Mouse (Mus musculus) kidney, postnatal 10 days (tissue): ENCODE measurements at regions not wholly inside any gene's neighbourhood (a gene's known extent, or its start where the extent isn't known, plus 50 kb on each side); places are given as distances from the start of the nearest gene placed in this dataset.

Source experiments
- DNase-seq: peaks from one replicate; pipeline ENCODE4 v3.0.0; 2021; ENCODE audit warnings: mixed read lengths

- no peak for DNase-seq
These were observed 61.0 kb upstream of the Ptpn3 start for GRCm38 (mm10) chr4:57362652-57363051.

DNA sequence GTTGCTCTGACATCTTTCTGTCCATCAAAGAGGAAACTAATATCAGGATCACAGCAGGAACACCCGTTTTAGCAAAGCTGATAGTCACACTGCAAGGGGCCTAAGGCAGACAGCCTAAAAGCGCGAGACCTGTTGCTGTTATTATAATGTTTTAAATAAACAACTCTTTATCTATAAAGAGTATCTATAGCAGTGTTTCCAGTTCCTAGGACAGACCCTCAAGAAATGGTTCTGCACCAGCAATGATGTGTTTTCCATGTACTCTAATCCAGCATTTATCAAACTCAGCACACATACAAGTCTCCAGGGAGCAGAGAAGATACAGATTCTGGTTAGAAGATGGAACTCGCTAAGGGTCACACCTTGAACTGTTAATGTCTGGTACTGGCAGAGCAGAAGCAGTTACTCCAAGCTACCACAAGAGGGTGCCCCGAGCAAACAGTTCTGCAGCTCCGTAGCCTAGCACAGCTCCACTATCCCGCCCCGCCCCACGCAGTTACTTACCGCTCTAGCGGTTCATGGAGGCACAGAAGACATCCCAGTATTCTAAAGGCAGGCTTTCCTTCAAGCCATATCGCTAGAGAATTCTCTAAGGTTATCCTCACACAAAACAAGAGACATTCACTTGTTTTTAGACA, 64.2 kb upstream of the Palm2 start:
- peak; percentile 88 for DNase-seq

DNA sequence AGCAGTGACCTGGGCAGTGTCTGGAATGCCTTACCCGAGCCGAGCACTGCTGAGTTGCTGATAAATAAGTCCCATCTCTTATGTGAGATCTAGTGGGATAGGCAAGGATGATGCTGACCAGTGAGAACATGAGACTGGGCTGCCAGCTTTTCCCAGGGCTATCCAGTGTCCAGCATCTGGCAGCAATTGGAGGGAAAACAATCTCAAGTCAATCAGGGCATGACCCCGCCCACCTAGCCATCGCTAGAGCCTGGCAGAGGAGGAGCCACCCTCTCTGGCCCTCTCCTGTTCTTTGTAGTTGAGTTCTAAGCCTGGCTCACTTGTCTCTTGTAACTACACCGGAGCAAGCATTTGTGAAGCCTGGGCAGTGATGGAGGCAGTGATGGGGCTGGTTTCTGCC, 56.2 kb upstream of the Palm2 start:
- DNase-seq = no peak

DNA sequence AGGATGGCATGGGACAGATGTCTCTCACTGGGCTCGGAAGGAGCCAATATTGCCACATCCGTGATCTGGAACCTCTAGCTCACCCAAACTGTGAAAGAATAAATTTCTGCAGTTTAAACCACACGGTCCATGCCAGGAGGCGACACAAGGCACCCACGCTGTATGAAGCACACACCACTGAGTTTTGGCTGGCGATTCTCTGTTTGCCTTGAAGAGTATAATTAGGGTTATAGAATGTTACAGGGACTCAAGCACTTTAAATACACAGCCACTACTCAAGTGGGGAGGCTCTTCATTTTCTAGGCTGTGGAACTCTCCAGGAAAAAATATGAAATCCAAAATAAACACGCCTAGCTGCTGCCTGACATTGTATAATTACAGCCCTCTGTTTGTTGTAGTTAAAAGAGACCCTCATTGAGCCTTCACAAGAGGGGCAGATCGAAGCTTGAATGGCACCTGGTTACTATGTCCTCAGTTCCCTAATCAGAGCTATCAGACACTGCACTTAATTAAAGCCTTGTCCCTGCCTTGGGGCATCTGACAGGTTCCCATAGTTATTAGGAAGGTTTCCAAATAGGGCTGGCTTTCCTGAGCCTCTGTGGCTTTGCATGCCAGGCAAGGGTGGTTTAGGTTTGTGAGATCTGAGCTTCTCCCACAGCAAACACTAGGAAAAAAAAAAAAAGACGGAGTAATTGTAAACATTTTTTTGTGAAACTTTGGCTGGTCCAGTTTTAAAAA, 53.8 kb upstream of the Palm2 start:
- no peak for DNase-seq

DNA sequence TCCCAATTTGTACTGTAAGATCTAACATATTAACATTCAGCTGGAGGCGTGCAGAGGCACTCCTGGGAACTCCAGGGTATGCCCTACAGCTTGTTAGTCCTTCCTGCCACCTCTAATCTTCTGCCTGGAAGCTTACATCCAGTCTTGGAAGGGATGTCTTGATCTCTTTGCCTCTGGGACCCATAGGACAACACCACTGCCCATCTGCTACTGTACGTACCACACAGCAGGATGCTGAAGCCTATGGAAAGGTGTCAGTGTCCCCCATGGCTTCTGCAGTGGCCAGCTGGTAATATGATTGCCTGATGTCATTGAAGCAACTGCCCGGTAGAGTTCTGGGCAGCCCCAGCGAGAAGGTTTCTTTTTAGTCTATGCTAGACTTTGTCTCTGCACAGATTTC, 52.7 kb upstream of the Palm2 start:
- DNase-seq = no peak
